Mouse (Mus musculus) heart, embryonic 15.5 days (tissue): ENCODE measurements at regions not wholly inside any gene's neighbourhood (a gene's known extent, or its start where the extent isn't known, plus 50 kb on each side); places are given as distances from the start of the nearest gene placed in this dataset.

Source experiments
- ATAC-seq: fragments of 200-750 bp; cut with Nextera tagmentation; replicated peaks from 2 replicates; pipeline ENCODE4 v1.8.0; 2017; ENCODE audit warnings: low read depth, moderate TSS enrichment; ENCODE audit not compliant: insufficient number of reproducible peaks, insufficient read depth, low FRiP score
- H3K27ac ChIP-seq: fragments of 300-500 bp; sonication (generic); 2 replicates; pipeline ENCODE4 v1.5.1; 2015; ENCODE audit warnings: mild to moderate bottlenecking, inconsistent platforms
- H3K27me3 ChIP-seq: fragments of 300-500 bp; sonication (generic); 2 replicates; pipeline ENCODE4 v1.6.1; 2015; ENCODE audit warnings: inconsistent platforms
- H3K36me3 ChIP-seq: fragments of 300-500 bp; sonication (generic); 2 replicates; pipeline ENCODE4 v1.6.1; 2015; ENCODE audit warnings: mild to moderate bottlenecking, inconsistent platforms
- H3K4me1 ChIP-seq: fragments of 300-500 bp; sonication (generic); replicated peaks from 2 replicates; pipeline ENCODE4 v1.6.1; 2015; ENCODE audit warnings: inconsistent platforms
- H3K4me2 ChIP-seq: fragments of 300-500 bp; sonication (generic); 2 replicates; pipeline ENCODE4 v1.6.1; 2015; ENCODE audit warnings: inconsistent platforms, mild to moderate bottlenecking, moderate library complexity
- H3K4me3 ChIP-seq: fragments of 300-500 bp; sonication (generic); 2 replicates; pipeline ENCODE4 v1.5.1; 2015; ENCODE audit warnings: mild to moderate bottlenecking, inconsistent platforms
- H3K9ac ChIP-seq: fragments of 300-500 bp; sonication (generic); 2 replicates; pipeline ENCODE4 v1.6.1; 2015; ENCODE audit warnings: mild to moderate bottlenecking, inconsistent platforms
- H3K9me3 ChIP-seq: fragments of 300-500 bp; sonication (generic); replicated peaks from 2 replicates; pipeline ENCODE4 v1.6.1; 2016; ENCODE audit warnings: inconsistent platforms
- WGBS: fragments of 180-500 bp; shearing (Covaris S2); methylation state at CpG from one replicate; pipeline ENCODE4 v1.1.7; 2015; ENCODE audit warnings: mixed read lengths; 5-methylcytosine and 5-hydroxymethylcytosine counted together

GRCm38 (mm10) chr2:92752794-92753193 is 153.3 kb downstream of the Chst1 start:
- H3K4me3 ChIP-seq, result no peak overlapping the region
- 63% methylated on average over 8 of the region's 8 CpGs for WGBS
- no peak overlapping the region for H3K9ac ChIP-seq
- no peak for ATAC-seq
- H3K4me1 ChIP-seq, result 0 out of 2 replicates have a peak, but pooled peaks cover 3% of the 10 kb centered on the region
- H3K36me3 ChIP-seq, result no peaks in the 10 kb centered on the region
- no peaks in the 10 kb centered on the region for H3K9me3 ChIP-seq
- 0 out of 2 replicates have a peak, but pooled peaks cover 3% of the 10 kb centered on the region for H3K27me3 ChIP-seq
- H3K27ac ChIP-seq, result no peak overlapping the region
- H3K4me2 ChIP-seq, result no peak overlapping the region

DNA sequence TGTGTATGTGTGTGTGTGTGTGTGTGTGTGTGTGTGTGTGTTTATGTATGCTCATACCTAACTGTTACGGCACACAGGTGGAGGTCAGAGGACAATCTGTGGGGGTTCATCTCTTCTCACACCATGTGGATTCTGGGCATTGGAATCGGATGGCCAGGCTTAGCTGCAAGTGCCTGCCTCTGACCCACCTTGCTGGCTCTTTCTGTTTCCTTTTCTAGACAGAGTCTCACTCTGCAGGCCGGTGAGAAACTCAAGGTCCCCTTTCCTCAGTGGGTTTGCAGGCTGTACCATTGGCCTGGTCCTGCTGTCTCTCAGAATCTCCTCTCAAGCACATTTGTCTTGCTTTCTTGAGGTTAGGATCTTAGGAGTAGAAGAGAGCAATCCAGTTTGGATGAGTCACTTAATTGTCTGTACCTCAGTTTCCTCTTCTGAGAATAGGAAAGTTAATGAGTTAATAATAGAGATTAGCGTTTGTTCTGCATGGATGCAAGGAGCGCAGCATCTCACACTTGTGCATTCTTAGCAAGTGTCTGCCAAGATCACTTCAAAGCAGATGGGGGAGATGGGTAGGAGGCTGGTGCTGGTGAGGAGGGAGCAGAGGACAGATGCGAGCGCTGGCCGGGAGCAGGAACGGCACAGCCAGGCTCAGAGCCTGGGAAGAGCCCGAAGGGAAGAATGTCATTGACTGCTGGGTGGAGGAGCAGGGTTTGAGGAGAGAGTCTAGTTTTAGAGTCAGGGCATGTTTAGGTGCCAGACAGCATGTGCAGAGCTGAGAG is 155.2 kb downstream of the Chst1 start:
- 67% methylated on average over 10 of the region's 10 CpGs for WGBS
- Histone ChIP-seq H3K27me3 (0 out of 2 replicates have a peak, but pooled peaks cover 3% of the 10 kb centered on the region), H3K9me3 (no peaks in the 10 kb centered on the region), H3K4me2 (no peak overlapping the region), H3K27ac (no peak overlapping the region), H3K4me1 (0 out of 2 replicates have a peak, but pooled peaks cover 3% of the 10 kb centered on the region), H3K4me3 (no peak overlapping the region), H3K36me3 (no peaks in the 10 kb centered on the region), H3K9ac (no peak overlapping the region)
- ATAC-seq, result no peak

- 95% methylated on average over 1 of the region's 1 CpGs for WGBS
- no peak for ATAC-seq
- no peaks in the 10 kb centered on the region for H3K36me3 ChIP-seq
- no peaks in the 10 kb centered on the region for H3K9me3 ChIP-seq
- 0 out of 2 replicates have a peak, but pooled peaks cover 3% of the 10 kb centered on the region for H3K27me3 ChIP-seq
- H3K9ac ChIP-seq, result no peak overlapping the region
- H3K27ac ChIP-seq, result no peak overlapping the region
- H3K4me1 ChIP-seq, result no peaks in the 10 kb centered on the region
- H3K4me3 ChIP-seq, result no peak overlapping the region
- no peak overlapping the region for H3K4me2 ChIP-seq
Observed at GRCm38 (mm10) chr2:92756491-92756890, 157.0 kb downstream of the Chst1 start.

GRCm38 (mm10) chr2:92758775-92759174 is 156.1 kb upstream of the Syt13 start:
- ATAC-seq, result no peak
- Histone ChIP-seq H3K4me1 (no peaks in the 10 kb centered on the region), H3K27ac (no peak overlapping the region), H3K9me3 (no peaks in the 10 kb centered on the region), H3K27me3 (peaks cover 1% of the 10 kb centered on the region; the same call in 1 of the 2 replicates), H3K9ac (no peak overlapping the region), H3K4me3 (no peak overlapping the region), H3K4me2 (no peak overlapping the region), H3K36me3 (no peaks in the 10 kb centered on the region)
- WGBS, result 43% methylated on average over 3 of the region's 3 CpGs

- Histone ChIP-seq H3K9me3 (no peaks in the 10 kb centered on the region), H3K27ac (no peak overlapping the region), H3K4me3 (no peak overlapping the region), H3K4me2 (no peak overlapping the region), H3K36me3 (no peaks in the 10 kb centered on the region), H3K4me1 (no peaks in the 10 kb centered on the region), H3K9ac (no peak overlapping the region), H3K27me3 (peaks cover 4% of the 10 kb centered on the region; the same call in 1 of the 2 replicates)
- no peak for ATAC-seq
- 91% methylated on average over 1 of the region's 1 CpGs for WGBS
Observed at GRCm38 (mm10) chr2:92763881-92764635, 150.8 kb upstream of the Syt13 start.

DNA sequence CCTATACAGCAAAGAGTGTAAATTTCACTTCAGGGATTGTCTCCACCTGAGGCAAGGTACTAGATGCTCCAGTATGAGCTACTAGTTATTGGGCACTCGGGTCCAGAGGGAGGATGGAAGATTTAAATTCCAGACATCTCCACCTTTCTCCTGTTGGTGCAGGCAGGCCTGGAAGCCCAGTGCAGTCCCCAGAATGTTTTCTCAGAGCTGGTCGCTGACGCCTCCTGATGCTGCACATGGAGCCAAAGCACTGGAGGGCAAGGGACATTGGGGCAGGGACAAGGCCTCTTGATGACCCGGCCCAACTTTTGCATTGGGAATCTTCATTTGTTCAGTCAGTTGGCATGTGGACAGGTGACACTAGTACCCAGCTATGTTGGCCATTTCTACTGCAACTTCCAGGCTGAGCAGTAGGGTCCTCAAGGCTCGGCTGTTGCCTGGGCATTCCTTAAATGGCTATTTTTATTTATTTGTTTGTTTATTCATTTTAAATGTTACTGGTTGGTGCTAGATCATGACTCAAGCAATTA is 147.4 kb upstream of the Syt13 start:
- Histone ChIP-seq H3K36me3 (no peaks in the 10 kb centered on the region), H3K27ac (no peak overlapping the region), H3K4me3 (no peak overlapping the region), H3K4me1 (no peaks in the 10 kb centered on the region), H3K9ac (no peak overlapping the region), H3K27me3 (peaks cover 4% of the 10 kb centered on the region; the same call in 1 of the 2 replicates), H3K9me3 (no peaks in the 10 kb centered on the region), H3K4me2 (no peak overlapping the region)
- 77% methylated on average over 5 of the region's 5 CpGs for WGBS
- no peak for ATAC-seq

DNA sequence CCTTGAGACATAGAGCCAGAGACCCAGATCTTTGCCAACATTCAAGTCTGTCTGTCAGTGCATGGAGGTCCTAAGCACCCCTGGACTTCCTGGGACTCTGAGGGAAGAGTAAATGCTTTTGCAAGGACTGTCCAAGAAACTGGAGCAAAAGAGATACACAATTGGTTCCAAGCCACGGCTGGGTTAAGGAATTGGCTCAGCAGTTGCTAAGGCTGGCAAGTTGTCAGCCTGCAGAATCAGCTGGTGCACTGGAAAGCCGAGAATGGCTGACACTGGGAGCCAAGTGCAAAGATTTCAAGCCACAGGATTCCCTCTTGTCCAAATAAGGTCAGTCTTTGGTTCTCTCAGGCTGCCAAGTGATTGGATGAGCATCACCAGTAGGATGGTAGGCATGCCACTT is 146.8 kb upstream of the Syt13 start:
- 44% methylated on average over 2 of the region's 2 CpGs for WGBS

DNA sequence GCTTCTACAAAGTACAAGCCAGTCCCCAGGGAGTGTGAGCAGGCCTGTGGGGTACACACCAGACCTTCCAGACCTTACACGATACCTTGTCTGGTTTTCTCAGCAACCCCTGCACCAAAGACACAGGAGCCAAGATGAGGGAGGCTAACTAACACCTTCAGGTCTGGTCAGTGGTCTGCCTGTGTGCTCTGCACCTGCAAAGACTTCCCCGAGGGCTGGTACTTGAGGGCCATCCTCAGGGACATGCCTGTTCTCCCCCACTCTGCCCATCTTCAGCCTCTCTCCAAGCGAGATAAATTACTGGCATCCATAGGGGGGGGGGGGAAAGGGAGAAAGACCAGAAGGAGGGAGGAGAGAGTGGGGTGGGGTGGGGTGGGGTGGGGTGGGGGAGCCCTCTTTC is 145.8 kb upstream of the Syt13 start:
- Histone ChIP-seq H3K27me3 (no peaks in the 10 kb centered on the region), H3K9ac (no peak overlapping the region), H3K4me3 (no peak overlapping the region), H3K4me2 (no peak overlapping the region), H3K27ac (no peak overlapping the region), H3K36me3 (no peaks in the 10 kb centered on the region), H3K4me1 (no peaks in the 10 kb centered on the region), H3K9me3 (no peaks in the 10 kb centered on the region)
- ATAC-seq, result no peak
- 48% methylated on average over 3 of the region's 3 CpGs for WGBS

More for the DNA sequence above, 146.8 kb upstream of the Syt13 start:
- peaks cover 4% of the 10 kb centered on the region; the same call in 1 of the 2 replicates for H3K27me3 ChIP-seq
- no peak overlapping the region for H3K27ac ChIP-seq
- H3K36me3 ChIP-seq, result no peaks in the 10 kb centered on the region
- no peaks in the 10 kb centered on the region for H3K9me3 ChIP-seq
- no peak overlapping the region for H3K4me2 ChIP-seq
- H3K4me3 ChIP-seq, result no peak overlapping the region
- no peak for ATAC-seq
- H3K4me1 ChIP-seq, result no peaks in the 10 kb centered on the region
- no peak overlapping the region for H3K9ac ChIP-seq

- Histone ChIP-seq H3K27ac (no peak overlapping the region), H3K27me3 (no peaks in the 10 kb centered on the region)
- 79% methylated on average over 5 of the region's 5 CpGs for WGBS
Observed at GRCm38 (mm10) chr2:92770098-92770497, 144.8 kb upstream of the Syt13 start.

GRCm38 (mm10) chr2:92772623-92773022 is 142.3 kb upstream of the Syt13 start:
- Histone ChIP-seq H3K4me3 (no peak overlapping the region), H3K9me3 (no peaks in the 10 kb centered on the region), H3K4me2 (no peak overlapping the region), H3K9ac (no peak overlapping the region), H3K27ac (no peak overlapping the region), H3K27me3 (no peaks in the 10 kb centered on the region), H3K36me3 (no peaks in the 10 kb centered on the region), H3K4me1 (no peaks in the 10 kb centered on the region)
- 61% methylated on average over 7 of the region's 7 CpGs for WGBS
- ATAC-seq, result no peak

More at GRCm38 (mm10) chr2:92770098-92770497, 144.8 kb upstream of the Syt13 start:
- no peak overlapping the region for H3K4me3 ChIP-seq
- H3K4me2 ChIP-seq, result no peak overlapping the region
- H3K4me1 ChIP-seq, result no peaks in the 10 kb centered on the region
- no peaks in the 10 kb centered on the region for H3K9me3 ChIP-seq
- H3K36me3 ChIP-seq, result no peaks in the 10 kb centered on the region
- no peak overlapping the region for H3K9ac ChIP-seq
- no peak for ATAC-seq

- no peak overlapping the region for H3K27ac ChIP-seq
- no peaks in the 10 kb centered on the region for H3K4me1 ChIP-seq
- no peaks in the 10 kb centered on the region for H3K36me3 ChIP-seq
- no peak overlapping the region for H3K4me2 ChIP-seq
- H3K9me3 ChIP-seq, result no peaks in the 10 kb centered on the region
- no peaks in the 10 kb centered on the region for H3K27me3 ChIP-seq
- 81% methylated on average over 2 of the region's 2 CpGs for WGBS
- H3K9ac ChIP-seq, result no peak overlapping the region
- no peak for ATAC-seq
- no peak overlapping the region for H3K4me3 ChIP-seq
Observed at GRCm38 (mm10) chr2:92776497-92776896, 138.4 kb upstream of the Syt13 start.
